Mouse (Mus musculus) erythroid progenitor cell, adult 5-6 weeks (primary cell): ENCODE results near the gene Gap43. TPM values are rescaled to one million over a fixed set of nuclear protein-coding genes. Genes with fewer than 3 reads are reported as not detected.

Experiments
- ATAC-seq: replicated peaks from 2 replicates; pipeline ENCODE4 v1.8.0; 2016; ENCODE audit warnings: moderate number of reproducible peaks, mild to moderate bottlenecking, moderate TSS enrichment, inconsistent platforms; ENCODE audit not compliant: poor library complexity, low FRiP score, severe bottlenecking
- total RNA-seq, 2 experiments: library from RNA; stranded (forward) in 1 of 2; stranded (reverse) in 1 of 2; fragments of 150-400 nt in 1 of 2; fragments of 186-747, 209-891 nt in 1 of 2; gene quantifications; 2 replicates each; pipeline versions ENCODE4 v1.2.3 to v1.2.4; 2015 to 2017; ENCODE audit warnings: low replicate concordance in 2 of 2

Gene Gap43
- total RNA-seq, 2 experiments from 2014 or later = not detected

- ATAC-seq = no peak
Measured at GRCm38 (mm10) chr16:42231306-42231705, 109.1 kb downstream of the Gap43 start.
